Mouse (Mus musculus) liver (tissue): ENCODE measurements around the gene Setd6.
A peak's percentile ranks its signal among the peaks of the same experiment; 100 is the strongest.

Source experiments
- DNase-seq: peaks from one replicate; pipeline ENCODE4 v3.0.0-alpha.2; 2020; ENCODE audit warnings: mixed read lengths

The Setd6 gene

GRCm38 (mm10) chr8:95711029-95711428, 4.7 kb upstream of the Setd6 start:
- peak; percentile 3 for DNase-seq

GRCm38 (mm10) chr8:95712395-95712794, 3.3 kb upstream of the Setd6 start:
- DNase-seq, result peak; percentile 19

- peak; percentile 80 for DNase-seq
Measured at GRCm38 (mm10) chr8:95713100-95714010, 2.3 kb upstream of the Setd6 start.

- DNase-seq, result no peak
Measured at GRCm38 (mm10) chr8:95714367-95714766, 1.3 kb upstream of the Setd6 start.

GRCm38 (mm10) chr8:95714837-95715413, 756 bp upstream of the Setd6 start:
- DNase-seq, result peak; percentile 24

- peak; percentile 33 for DNase-seq
Measured at GRCm38 (mm10) chr8:95716546-95717335, 1.1 kb downstream of the Setd6 start.

- DNase-seq, result no peak
Measured at GRCm38 (mm10) chr8:95727625-95728024, 11.9 kb downstream of the Setd6 start.

- DNase-seq, result no peak
Measured at GRCm38 (mm10) chr8:95738596-95738995, 22.9 kb downstream of the Setd6 start.

- DNase-seq, result no peak
Measured at GRCm38 (mm10) chr8:95741732-95742131, 26.1 kb downstream of the Setd6 start.

- DNase-seq, result no peak
Measured at GRCm38 (mm10) chr8:95748028-95748427, 32.3 kb downstream of the Setd6 start.

GRCm38 (mm10) chr8:95751924-95752323, 36.2 kb downstream of the Setd6 start:
- no peak for DNase-seq

GRCm38 (mm10) chr8:95760323-95760722, 44.6 kb downstream of the Setd6 start:
- peak; percentile 12 for DNase-seq

GRCm38 (mm10) chr8:95764133-95764532, 48.5 kb downstream of the Setd6 start:
- no peak for DNase-seq
